Mouse (Mus musculus) brown adipose tissue, adult 24 weeks (tissue): ENCODE measurements around the gene Nisch. TPM values are rescaled to one million over a fixed set of nuclear protein-coding genes. Genes with fewer than 3 reads are reported as not detected.
A peak's percentile ranks its signal among the peaks of the same experiment; 100 is the strongest.

Source experiments
- H3K27ac ChIP-seq: fragments of 200-500 bp; replicated peaks from 2 replicates; pipeline ENCODE4 v1.5.1; 2012; ENCODE audit warnings: low read depth, mild to moderate bottlenecking, low read length
- H3K4me1 ChIP-seq: fragments of 200-500 bp; 2 replicates; pipeline ENCODE4 v1.6.1; 2012; ENCODE audit warnings: low read length, mixed read lengths; ENCODE audit not compliant: control insufficient read depth, insufficient read depth, insufficient read length
- H3K4me3 ChIP-seq: fragments of 200-500 bp; 2 replicates; pipeline ENCODE4 v1.5.1; 2012; ENCODE audit warnings: low read depth, mild to moderate bottlenecking, low read length, moderate library complexity; ENCODE audit not compliant: insufficient read depth
- polyA plus RNA-seq: library from polyadenylated mRNA; stranded (reverse); fragments of >200 nt; gene quantifications from 2 replicates; pipeline ENCODE4 v1.2.4, GENCODE M21; 2012; ENCODE audit not compliant: missing spikeins, insufficient read depth, insufficient read length

The Nisch gene
- polyA plus RNA-seq, 1 experiment: 84.5 TPM

DNA sequence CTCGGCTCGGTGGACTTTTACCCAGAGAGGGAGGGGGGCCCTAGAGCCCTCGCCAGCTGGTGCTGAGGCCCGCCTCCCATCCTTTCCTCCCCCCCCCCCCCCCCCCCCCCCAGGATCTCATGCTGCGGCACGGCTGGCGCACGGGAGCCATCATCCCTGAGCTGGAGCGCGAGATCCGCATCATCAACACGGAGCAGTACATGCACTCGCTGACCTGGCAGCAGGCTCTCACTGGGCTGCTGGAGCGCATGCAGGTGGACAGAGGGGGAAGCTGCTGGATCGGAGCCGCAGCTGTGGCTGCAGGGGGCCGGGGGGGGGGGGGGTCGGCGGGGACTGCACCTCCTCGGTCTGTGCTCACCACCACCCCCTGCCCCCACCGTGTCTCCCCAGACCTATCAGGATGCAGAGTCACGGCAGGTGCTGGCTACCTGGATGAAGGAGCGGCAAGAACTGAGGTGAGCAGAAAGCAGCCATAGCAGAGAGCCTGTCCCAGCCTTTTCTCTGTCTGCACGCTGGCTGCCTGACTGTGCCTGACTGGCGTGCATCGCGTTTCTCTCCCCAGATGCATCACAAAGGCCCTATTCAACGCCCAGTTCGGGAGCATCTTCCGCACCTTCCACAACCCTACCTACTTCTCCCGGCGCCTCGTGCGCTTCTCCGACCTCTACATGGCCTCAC is 78.4 kb downstream of the Nisch start:
- H3K4me1 ChIP-seq: no peaks in the 10 kb centered on the region; the same call in 1 of the 2 replicates
- no peak overlapping the region for H3K4me3 ChIP-seq
- no peak overlapping the region for H3K27ac ChIP-seq

DNA sequence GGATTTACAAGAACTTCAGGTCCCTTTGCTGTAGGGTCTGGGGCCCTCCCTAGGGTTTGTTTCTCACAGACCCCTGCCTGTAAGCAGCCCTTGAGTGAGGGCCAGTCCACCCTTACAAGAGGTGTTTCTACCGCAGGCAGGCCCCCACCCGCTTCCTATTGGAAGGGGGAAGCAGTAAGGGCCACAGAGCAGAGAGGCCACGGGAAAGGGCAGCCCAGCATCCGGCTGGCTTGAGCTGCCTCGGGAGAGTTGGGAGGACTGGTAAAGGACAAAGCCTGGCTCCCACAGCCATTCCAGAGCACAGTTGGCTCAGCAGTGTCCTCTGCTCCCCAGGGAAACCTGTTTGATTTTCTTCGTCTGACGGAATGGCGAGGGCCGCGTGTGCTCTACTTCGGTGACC is 79.0 kb downstream of the Nisch start:
- Histone ChIP-seq H3K27ac (no peak overlapping the region), H3K4me1 (no peaks in the 10 kb centered on the region; the same call in 1 of the 2 replicates), H3K4me3 (no peak overlapping the region)

DNA sequence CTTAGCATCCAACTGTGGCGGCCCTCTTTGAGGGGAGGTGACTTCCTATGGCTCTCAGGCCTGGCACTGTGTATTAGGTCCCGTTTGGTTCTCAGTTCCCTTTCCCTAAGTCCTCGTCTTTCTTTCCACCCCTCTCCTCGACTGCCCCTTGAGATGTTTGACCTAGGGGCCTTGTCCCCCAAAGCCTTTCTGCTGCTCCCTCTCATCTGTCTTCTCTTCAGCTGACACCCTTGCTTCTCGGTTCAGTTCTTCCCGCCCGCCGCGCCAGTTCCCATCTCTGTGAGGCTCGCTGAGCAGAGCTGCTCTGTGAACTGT is 79.5 kb downstream of the Nisch start:
- Histone ChIP-seq H3K4me1 (no peaks in the 10 kb centered on the region; the same call in 1 of the 2 replicates), H3K27ac (no peak overlapping the region), H3K4me3 (no peak overlapping the region)

DNA sequence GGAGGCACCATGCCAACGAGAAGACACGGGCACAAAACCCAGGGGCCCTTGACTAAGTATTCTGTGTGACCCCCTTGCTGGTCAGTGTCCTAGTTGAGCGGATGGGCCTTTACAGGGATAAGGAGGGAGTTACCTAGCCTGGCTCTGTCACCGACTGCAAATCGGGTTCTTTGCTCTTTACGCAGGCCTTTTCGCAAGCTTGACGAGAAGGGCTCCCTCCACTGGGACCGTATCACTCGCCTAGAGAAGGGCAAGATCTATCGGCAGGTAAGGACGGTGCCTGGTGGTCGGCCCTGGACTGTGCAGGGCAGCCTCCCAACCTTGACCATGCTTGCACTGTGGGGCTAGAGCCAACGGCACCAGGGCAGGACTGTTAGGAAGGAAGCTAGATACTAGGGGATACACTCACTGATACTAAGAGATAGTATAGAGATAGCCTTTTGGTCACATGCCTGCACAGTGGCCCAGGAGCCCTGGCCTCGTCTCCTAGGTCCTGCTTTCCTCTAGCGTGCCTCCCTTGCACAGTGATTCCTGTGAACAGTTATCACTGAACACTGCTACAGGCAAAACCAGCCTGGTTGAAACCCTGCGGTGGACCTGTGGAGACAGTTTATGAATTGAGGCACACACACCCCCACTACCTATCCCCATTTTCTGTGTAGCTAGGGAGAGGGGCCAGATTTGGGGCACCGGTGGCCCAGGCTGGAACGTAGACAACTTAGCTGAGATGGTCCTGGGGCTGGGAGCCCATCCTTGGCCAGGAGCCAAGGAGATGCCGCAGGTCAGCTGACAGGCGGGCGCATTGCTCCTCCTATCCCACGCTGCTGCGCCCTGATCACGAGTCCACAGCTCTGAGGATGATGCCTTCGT is 80.1 kb downstream of the Nisch start:
- Histone ChIP-seq H3K4me1 (no peaks in the 10 kb centered on the region; the same call in 1 of the 2 replicates), H3K4me3 (no peak overlapping the region), H3K27ac (no peak overlapping the region)

DNA sequence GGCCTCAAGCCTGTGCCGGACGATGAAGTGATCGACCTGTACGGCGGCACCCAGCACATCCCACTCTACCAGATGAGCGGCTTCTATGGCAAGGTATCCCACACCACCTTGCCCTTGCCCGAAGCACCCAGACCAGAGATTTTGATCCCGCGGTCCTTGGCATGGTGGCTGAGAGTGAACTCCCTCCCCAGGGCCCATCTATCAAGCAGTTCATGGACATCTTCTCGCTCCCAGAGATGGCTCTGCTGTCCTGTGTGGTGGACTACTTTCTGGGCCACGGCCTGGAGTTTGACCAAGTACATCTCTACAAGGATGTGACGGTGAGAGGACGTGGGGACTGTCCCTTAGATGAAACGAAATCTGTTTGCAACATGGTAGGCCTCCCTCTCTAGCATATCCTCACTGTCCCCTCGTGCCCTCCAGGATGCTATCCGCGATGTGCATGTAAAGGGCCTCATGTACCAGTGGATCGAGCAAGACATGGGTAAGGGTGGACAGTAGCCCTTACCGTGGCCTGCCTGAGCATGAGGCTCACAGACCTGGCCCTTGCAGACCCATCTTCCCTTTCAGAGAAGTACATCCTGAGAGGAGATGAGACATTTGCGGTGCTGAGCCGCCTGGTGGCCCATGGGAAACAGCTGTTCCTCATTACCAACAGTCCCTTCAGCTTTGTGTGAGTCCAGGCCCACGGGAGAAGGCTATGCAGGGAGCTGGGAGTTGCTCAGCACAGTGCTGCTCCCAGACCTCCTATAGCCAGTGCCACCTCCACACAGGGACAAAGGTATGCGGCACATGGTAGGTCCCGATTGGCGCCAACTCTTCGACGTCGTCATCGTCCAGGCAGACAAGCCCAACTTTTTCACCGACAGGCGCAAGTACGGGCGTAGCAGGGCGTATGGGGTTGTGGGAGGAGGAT is 81.0 kb downstream of the Nisch start:
- Histone ChIP-seq H3K4me1 (no peaks in the 10 kb centered on the region; the same call in 1 of the 2 replicates), H3K4me3 (no peak overlapping the region), H3K27ac (no peak overlapping the region)

DNA sequence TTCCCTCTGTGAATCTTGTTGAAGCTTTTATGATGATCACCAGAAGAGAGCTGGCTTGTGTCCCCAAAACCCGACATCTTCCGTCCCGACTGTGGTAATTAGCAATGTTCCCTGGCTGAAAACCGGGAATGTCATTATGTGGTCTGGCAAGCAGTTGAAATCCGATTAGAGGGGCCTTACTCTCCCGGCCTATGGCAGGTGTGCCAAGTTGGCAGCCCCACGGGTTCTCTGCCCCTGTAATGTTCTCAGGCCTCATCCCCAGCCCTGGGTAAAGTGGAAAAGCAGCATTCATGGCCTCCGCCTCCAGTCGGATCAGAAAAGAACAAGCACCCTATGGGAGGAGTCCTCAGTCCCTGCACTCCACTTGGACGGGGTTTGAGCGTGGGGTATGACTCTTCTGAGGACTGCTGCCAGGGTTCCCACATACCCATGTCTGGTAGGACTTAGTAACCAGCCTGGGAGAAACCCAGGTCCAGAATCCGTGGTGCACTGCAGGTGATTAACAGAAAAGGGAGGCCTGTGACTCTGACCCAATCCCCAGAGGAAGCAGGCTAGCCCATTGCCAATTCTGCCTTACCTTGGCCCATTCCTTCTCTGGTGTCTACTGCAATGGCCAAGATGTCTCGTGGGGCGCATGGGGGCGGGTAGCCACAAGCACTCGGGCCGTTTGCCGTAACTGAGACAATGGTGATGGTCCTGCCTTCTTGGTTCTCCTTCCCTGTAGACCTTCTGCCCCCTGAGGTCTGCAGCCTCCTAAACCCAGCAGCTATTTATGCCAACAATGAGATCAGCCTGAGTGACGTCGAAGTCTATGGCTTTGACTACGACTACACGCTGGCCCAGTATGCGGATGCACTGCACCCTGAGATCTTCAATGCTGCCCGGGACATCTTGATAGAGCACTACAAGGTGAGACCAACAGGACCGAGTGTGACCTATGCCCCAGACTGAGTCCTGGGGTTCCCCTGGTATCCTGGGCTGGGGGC is 82.4 kb downstream of the Nisch start:
- Histone ChIP-seq H3K4me1 (no peaks in the 10 kb centered on the region; the same call in 1 of the 2 replicates), H3K27ac (no peak overlapping the region), H3K4me3 (no peak overlapping the region)

DNA sequence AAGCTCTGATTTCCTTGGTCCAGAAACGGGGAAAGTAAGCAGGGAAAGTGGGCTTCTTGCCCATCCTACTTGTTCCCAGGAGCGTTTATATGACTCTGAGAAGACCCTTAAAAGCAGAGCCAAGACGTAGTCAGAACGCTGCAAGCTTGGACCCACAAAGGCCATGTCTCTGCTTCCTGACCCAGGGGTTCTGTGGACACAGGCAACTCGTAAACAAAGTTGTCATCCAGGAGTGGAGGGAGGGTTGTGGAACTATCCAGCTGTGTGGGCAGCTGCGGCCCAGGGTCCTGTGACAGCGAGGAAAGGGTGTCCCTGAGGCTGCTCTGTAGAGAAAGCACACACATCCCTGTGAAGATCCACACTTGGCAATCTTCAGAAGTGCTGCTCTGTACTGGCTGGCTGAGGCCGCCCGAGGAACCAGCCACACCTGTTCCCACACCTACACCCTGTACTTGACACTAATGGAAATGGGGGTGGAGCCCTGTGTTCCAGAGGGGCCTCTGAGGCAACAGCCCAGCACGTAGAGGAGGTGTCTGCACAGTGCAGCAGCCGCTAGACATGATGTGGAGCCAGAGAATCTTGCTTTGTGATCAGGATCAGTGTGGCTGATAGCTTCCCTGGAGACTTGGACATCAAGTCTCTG is 83.6 kb downstream of the Nisch start:
- no peaks in the 10 kb centered on the region; the same call in 1 of the 2 replicates for H3K4me1 ChIP-seq
- no peak overlapping the region for H3K27ac ChIP-seq

DNA sequence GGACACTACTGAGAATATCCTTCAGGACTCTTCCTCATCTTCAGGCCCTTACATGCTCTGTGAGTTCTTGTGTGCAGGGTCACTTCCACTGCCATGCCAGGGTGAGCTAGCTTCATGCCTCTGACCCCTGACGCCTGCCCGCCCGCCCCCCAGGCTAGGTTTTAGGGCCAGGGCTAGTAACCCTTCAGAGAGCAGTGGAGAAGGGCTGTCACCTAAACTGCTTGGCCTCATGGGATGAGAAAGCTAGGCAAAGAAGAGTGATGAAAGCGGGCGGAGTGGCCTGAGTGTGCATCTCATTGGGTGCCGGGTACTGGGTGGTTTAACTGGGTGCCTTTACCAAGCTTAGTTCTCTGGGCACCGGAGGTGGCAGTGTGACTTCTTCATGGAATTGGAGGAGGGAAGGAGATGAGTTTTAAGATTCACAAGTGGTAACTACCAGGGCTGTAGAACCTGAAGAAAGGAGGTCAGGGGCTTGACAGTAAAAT is 84.2 kb downstream of the Nisch start:
- no peak overlapping the region for H3K4me3 ChIP-seq
- H3K4me1 ChIP-seq: no peaks in the 10 kb centered on the region; the same call in 1 of the 2 replicates
- no peak overlapping the region for H3K27ac ChIP-seq

More for the DNA sequence above, 83.6 kb downstream of the Nisch start:
- no peak overlapping the region for H3K4me3 ChIP-seq

DNA sequence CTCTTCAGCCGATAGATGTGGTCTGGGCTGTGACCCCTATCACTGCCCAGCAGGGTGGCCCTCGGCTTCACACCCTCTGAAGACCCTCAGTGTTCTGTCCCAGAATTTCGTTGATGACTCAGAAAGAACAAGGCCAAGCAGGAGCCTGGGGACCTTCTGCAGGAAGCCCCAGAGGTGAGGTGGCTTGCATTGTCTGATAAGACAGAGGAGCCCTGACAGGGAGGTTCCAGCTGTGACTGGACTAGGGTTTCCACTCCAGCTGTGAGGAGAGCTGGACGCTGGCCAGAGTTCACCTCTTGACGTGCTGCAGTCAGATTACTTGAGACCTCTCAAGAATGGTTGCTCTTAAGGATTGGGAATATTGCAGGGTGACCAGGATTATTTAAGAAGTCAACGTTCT is 84.7 kb downstream of the Nisch start:
- Histone ChIP-seq H3K4me3 (no peak overlapping the region), H3K27ac (no peak overlapping the region), H3K4me1 (peaks cover 2% of the 10 kb centered on the region)

DNA sequence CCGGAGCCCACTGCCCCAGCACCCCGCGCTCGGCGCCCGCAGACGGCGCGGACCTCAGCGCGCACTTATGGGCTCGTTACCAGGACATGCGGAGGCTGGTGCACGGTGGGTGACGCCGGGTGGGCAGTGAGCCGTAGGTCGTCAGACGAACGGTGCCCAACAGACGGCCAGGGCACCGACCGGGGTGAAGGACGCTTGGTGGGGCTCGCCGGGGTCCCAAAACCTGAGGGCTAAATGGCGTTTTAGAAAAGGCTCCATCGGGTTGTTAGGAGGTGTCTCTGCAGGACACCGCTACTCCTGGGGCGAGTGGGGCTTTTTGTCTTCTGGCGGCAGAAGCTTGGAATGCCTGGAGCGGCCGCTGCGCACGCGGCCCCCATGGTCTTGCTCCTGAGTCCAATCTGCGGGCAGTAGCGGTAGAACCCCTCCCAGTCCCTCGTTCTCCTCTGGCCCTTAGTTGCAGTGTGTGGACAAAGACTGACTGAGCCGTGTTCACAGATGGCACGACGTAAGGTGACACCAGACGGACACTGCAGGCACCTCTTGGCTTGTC is 85.4 kb downstream of the Nisch start:
- H3K4me1 ChIP-seq: peaks cover 5% of the 10 kb centered on the region
- no peak overlapping the region for H3K27ac ChIP-seq
- H3K4me3 ChIP-seq: peak overlapping the region; percentile 59

DNA sequence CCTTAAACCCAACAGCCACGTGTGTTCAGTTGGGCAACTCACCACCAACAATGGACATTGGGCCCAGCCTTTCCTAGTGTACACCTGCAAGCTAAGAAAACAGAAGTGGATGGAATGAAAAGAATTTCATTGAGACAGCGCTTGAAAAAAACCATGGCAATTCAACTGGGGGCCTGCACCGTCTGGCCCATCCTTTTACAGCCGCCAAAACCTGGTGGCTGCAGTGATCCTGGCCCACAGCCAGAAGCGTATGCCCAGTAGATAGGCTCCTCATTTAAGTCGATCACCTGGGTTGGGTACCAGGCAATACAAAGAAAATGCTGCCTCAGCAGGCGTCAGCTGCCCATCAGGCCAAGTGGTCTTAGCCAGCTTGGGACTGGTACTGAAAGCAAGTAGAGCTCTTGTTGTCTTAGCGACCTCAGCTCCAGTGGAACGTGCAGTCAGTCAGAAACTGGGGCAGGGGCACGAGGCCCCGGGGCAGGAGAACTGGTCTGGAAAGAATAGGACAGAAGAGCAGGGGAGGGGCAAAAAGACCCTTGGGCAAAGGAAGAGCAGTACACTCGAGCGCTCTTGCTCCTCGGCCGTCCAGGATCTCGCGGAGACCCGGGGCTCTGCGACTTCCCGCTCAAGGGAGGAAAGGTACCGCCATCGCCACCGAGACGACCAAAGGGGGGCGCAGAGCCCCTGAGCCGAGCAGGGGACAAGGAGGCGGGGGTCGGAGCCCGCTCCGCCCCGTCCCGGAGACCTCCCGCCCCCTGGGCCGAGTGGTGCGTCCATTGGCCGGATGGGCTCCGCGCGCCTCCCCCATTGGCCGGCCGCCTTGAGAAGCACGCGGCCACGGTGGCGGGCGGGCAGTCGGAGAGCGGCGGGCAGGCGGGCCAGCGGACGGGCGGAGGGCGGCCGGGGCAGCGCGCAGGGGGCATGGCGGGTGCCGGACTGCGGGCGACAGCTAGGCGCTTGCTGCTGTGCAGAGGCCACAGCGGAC is 86.2 kb downstream of the Nisch start, which contains the start of gene Nt5dc2:
TSS of gene Nt5dc2 (plus strand) at position 818 of the 985 bp plus-strand sequence.
- Histone ChIP-seq H3K4me3 (peak within 1 kb of the TSS; percentile 65), H3K4me1 (peaks cover 8% of the 10 kb centered on the region), H3K27ac (no peak within 1 kb of the TSS)
